Mouse (Mus musculus) small intestine, adult 10 weeks (tissue): ENCODE results near the gene Gm3248. TPM values are rescaled to one million over a fixed set of nuclear protein-coding genes. Genes with fewer than 3 reads are reported as not detected.

Experiments
- polyA plus RNA-seq: library from polyadenylated mRNA; stranded (reverse); fragments of 350-450 nt; fragmentation: Illumina TruSeq; extraction: RNeasy Lipid Tissue Mini Kit (QIAGEN cat#74804); gene quantifications from one replicate; pipeline ENCODE4 v1.2.3, GENCODE M21; 2014; ENCODE audit warnings: low replicate concordance

Gm3248 gene
- polyA plus RNA-seq: 0.67 TPM

DNA sequence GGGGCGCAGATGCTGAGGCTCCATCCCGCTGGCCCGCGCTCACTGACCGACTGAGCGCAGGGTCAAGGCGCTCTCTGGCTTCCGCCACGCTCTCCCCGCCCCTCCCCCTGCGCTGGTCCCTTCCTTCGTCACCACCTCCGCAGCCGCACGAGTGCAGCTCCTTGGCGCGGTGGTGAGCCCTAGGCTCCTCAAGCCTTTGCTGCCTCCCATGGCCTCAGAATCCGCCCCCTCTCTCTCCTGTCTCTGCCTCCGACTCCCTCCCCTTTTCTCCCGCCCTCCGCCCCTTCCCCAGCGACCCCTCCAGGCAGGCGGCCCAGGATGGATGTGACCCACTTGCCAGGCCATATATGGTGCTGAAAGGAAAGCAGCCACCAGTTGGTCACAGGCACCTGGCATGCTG, at the start of gene Gm3248:
Gm3248 (minus strand) TSS at position 111 of the 400 bp plus-strand sequence.

DNA sequence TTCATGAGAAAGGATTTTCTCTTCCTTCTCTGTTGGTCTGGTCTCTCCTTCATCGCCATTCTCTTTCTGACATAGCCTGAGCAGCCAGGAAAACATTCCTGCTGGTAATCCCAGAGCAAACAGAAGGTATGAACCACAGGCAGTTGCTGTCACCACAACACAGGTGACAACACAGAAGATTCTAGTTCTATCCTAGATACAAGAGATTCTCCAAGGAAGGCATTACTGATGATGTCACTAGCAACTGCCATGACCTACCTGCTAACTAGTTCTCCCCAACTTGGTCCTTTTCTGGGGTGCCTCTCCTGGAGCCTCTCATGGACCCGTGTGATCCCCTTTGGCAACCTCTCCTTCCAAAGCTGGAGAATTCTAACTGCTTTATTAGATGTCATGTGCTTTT, 17.5 kb upstream of the Gm3248 start, which contains the start of gene Gm3453:
Gm3453 (minus strand) TSS at position 101 of the 400 bp plus-strand sequence.

Other genes starting within 250 kb of the Gm3248 start
- gene Gm3373, start 220.2 kb downstream of the Gm3248 start, polyA plus RNA-seq: 0.52 TPM
- 0.48 TPM for gene Gm3383, start 153.8 kb downstream of the Gm3248 start, polyA plus RNA-seq
- gene Gm3424, start 131.4 kb downstream of the Gm3248 start, polyA plus RNA-seq: not detected
- gene Gm8237, start 81.4 kb downstream of the Gm3248 start, polyA plus RNA-seq: not detected
- gene Gm3453, start 17.4 kb upstream of the Gm3248 start, polyA plus RNA-seq: not detected
- gene Gm6337, start 96.5 kb upstream of the Gm3248 start, polyA plus RNA-seq: not detected
- gene Gm8206, start 132.2 kb upstream of the Gm3248 start, polyA plus RNA-seq: 0.56 TPM
- gene Gm3468, start 146.9 kb upstream of the Gm3248 start, polyA plus RNA-seq: 1.6 TPM
- gene Gm3476, start 164.1 kb upstream of the Gm3248 start, polyA plus RNA-seq: not detected